12 mouse cellular contexts compared by ENCODE assay signal in the genomic region with DNA sequence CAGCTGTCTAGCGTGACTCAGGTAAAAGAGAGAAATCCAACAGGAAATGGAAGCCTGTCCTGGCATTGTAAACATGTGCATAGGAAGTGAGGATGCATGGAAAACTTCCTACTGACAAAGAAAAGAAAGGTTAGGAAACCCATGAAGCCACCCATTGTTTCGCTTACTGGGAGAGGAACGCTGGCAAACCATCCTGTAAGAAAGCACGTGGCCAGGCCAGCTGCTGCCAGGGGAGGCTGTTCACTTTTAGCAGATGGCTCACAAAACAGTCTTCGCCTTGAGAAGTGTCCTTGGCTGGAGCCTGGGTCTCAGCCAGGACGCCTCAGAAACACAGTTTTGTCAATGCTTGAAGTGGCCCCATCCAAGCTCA.
DNase-seq lines count a peak whose midpoint lies in the region; ATAC-seq and TF ChIP-seq lines count a peak whose summit lies in the region.
"Had no signal": no experiment of that assay in that cellular context is flagged by ENCODE, and none has a peak within 500 bp of the region (broad histone marks: within the 10 kb centered on the region; RNA-seq: fewer than 3 reads in every experiment).

No protein-coding gene starts in this region.

- peak overlapping the region; percentile 51 for H3K27ac ChIP-seq in lung, postnatal 0 days (ENCODE audit: low read length)
- H3K27ac ChIP-seq in intestine, postnatal 0 days (ENCODE audit: low read depth, low read length) = no peak overlapping the region
- H3K27ac ChIP-seq: forebrain, embryonic 12.5 days; neural tube, embryonic 15.5 days had no signal

- peak; percentile 41 for ATAC-seq in lung, postnatal 0 days
- no peak for ATAC-seq in intestine, postnatal 0 days

- H3K9ac ChIP-seq in lung, postnatal 0 days (replicated peaks; ENCODE audit: low read depth) = no peak overlapping the region
- H3K9ac ChIP-seq in intestine, postnatal 0 days (ENCODE audit: low read depth, low read length) = no peak overlapping the region
- H3K9ac ChIP-seq: forebrain, embryonic 12.5 days; lung, embryonic 15.5 days; neural tube, embryonic 15.5 days had no signal

- no peak overlapping the region for H3K4me2 ChIP-seq in lung, postnatal 0 days (replicated peaks; ENCODE audit: low read depth, low read length)
- no peak overlapping the region for H3K4me2 ChIP-seq in intestine, postnatal 0 days (replicated peaks; ENCODE audit: low read depth)
- H3K4me2 ChIP-seq: forebrain, embryonic 12.5 days; lung, embryonic 15.5 days; neural tube, embryonic 15.5 days had no signal

- no peaks in the 10 kb centered on the region for H3K79me3 ChIP-seq in C2C12 (ENCODE audit: low read depth)

- no peaks in the 10 kb centered on the region for H3K4me1 ChIP-seq in lung, postnatal 0 days (ENCODE audit: insufficient read depth, low read depth, low read length)
- no peaks in the 10 kb centered on the region for H3K4me1 ChIP-seq in intestine, postnatal 0 days (replicated peaks; ENCODE audit: control insufficient read depth, insufficient read depth, low read length)
- H3K4me1 ChIP-seq: forebrain, embryonic 12.5 days had no signal

- H3K36me3 ChIP-seq in C2C12 (ENCODE audit: control insufficient read depth, insufficient read depth) = no peaks in the 10 kb centered on the region
- no peaks in the 10 kb centered on the region for H3K36me3 ChIP-seq in lung, postnatal 0 days (ENCODE audit: insufficient read depth, low read length)
- no peaks in the 10 kb centered on the region for H3K36me3 ChIP-seq in intestine, postnatal 0 days (ENCODE audit: control insufficient read depth, insufficient read depth)
- H3K36me3 ChIP-seq: forebrain, embryonic 12.5 days; lung, embryonic 15.5 days; neural tube, embryonic 15.5 days had no signal

- no peaks in the 10 kb centered on the region for H3K9me3 ChIP-seq in lung, postnatal 0 days (ENCODE audit: low read length)
- no peaks in the 10 kb centered on the region for H3K9me3 ChIP-seq in intestine, postnatal 0 days (ENCODE audit: control insufficient read depth)
- H3K9me3 ChIP-seq: forebrain, embryonic 12.5 days; lung, embryonic 15.5 days; neural tube, embryonic 15.5 days had no signal

- no peak overlapping the region for H3K4me3 ChIP-seq in C2C12 (ENCODE audit: insufficient read depth, poor library complexity, severe bottlenecking)
- no peak overlapping the region for H3K4me3 ChIP-seq in lung, postnatal 0 days (ENCODE audit: low read depth, low read length)
- no peak overlapping the region for H3K4me3 ChIP-seq in intestine, postnatal 0 days (ENCODE audit: low read depth, low read length)
- H3K4me3 ChIP-seq: forebrain, embryonic 12.5 days; lung, embryonic 15.5 days; neural tube, embryonic 15.5 days had no signal

- TF ChIP-seq EP300 in lung, postnatal 0 days (IDR thresholded peaks at IDR 0.05) = no peak

- peak; percentile 21 to 69 for DNase-seq in frontal cortex, postnatal 36 days (ENCODE audit: low spot score in 2 of 2)
- DNase-seq in frontal cortex, postnatal 25 days (ENCODE audit: low spot score in 2 of 2) = no peak
- DNase-seq in gastrocnemius, adult 18-20 months (ENCODE audit: low spot score) = peak; percentile 55
- peak; percentile 75 for DNase-seq in lung, postnatal 0 days (ENCODE audit: low spot score)
- no peak for DNase-seq in cerebellum, postnatal 14 days
- no peak for DNase-seq in thymus, adult 18-20 months
- DNase-seq: thymus, postnatal 25 days had no signal

- 51% methylated on average over 6 of the region's 6 CpGs for WGBS in lung, postnatal 0 days
- WGBS in intestine, postnatal 0 days = 68% methylated on average over 6 of the region's 6 CpGs

- no peak overlapping the region for H3ac ChIP-seq in C2C12 (ENCODE audit: control insufficient read depth, insufficient read length, low read depth)

- H3K27me3 ChIP-seq in C2C12 (ENCODE audit: control insufficient read depth, insufficient read depth, insufficient read length) = no peaks in the 10 kb centered on the region
- no peaks in the 10 kb centered on the region for H3K27me3 ChIP-seq in lung, postnatal 0 days (replicated peaks; ENCODE audit: insufficient read depth, low read length)
- H3K27me3 ChIP-seq in intestine, postnatal 0 days (replicated peaks; ENCODE audit: control insufficient read depth, insufficient read depth, low read length) = no peaks in the 10 kb centered on the region
- H3K27me3 ChIP-seq: forebrain, embryonic 12.5 days; lung, embryonic 15.5 days; neural tube, embryonic 15.5 days had no signal

- no peak for TF ChIP-seq CTCF in C2C12 (IDR thresholded peaks at IDR 0.05; ENCODE audit: control insufficient read depth, insufficient read depth, insufficient read length)
- TF ChIP-seq CTCF in lung, postnatal 0 days (IDR thresholded peaks at IDR 0.05) = no peak
- TF ChIP-seq CTCF in intestine, postnatal 0 days (IDR thresholded peaks at IDR 0.05; ENCODE audit: low read depth) = no peak

- H3K79me2 ChIP-seq in C2C12 (ENCODE audit: control insufficient read depth, insufficient read depth) = no peaks in the 10 kb centered on the region

TF ChIP-seq in C2C12, 6 proteins besides CTCF, POLR2A, EP300 and RAD21:
- TF ChIP-seq MAX (IDR thresholded peaks at IDR 0.05) = peak; percentile 88
- peak; percentile 73 for TF ChIP-seq USF1 (IDR thresholded peaks at IDR 0.05; ENCODE audit: low read depth)
- TF ChIP-seq MYOD1 (IDR thresholded peaks at IDR 0.05; ENCODE audit: control insufficient read depth, insufficient read length, low read depth) = peak; percentile 35
- no peak for TF ChIP-seq MYOG (IDR thresholded peaks at IDR 0.05; ENCODE audit: control insufficient read depth, extremely low read depth, insufficient read length)
- no peak for TF ChIP-seq FOSL1 (IDR thresholded peaks at IDR 0.05; ENCODE audit: insufficient read depth, low read length, poor library complexity, severe bottlenecking)
- TF ChIP-seq CEBPB (IDR thresholded peaks at IDR 0.05; ENCODE audit: low read depth) = no peak

Comparison
In these comparisons a context has a peak if more than half of its experiments do, and no peak if none do; other contexts are left out.
1. DNase-seq: peak in frontal cortex, postnatal 36 days (2 of 2), gastrocnemius, adult 18-20 months (single experiment) and lung, postnatal 0 days (single experiment); none in frontal cortex, postnatal 25 days (0 of 2), cerebellum, postnatal 14 days (0 of 2) and thymus, adult 18-20 months (0 of 2).